Mouse (Mus musculus) inflammation-experienced regulatory T-cells, adult 16 weeks (primary cell): ENCODE measurements around the gene Nrxn3. TPM values are rescaled to one million over a fixed set of nuclear protein-coding genes. Genes with fewer than 3 reads are reported as not detected.

ENCODE experiments used
- polyA plus RNA-seq: library from polyadenylated mRNA; unstranded; fragments of 100-300 nt; shearing (Covaris generic); gene quantifications from one replicate; pipeline ENCODE4 v1.2.1, GENCODE M21; 2017

Gene Nrxn3
- polyA plus RNA-seq = not detected

DNA sequence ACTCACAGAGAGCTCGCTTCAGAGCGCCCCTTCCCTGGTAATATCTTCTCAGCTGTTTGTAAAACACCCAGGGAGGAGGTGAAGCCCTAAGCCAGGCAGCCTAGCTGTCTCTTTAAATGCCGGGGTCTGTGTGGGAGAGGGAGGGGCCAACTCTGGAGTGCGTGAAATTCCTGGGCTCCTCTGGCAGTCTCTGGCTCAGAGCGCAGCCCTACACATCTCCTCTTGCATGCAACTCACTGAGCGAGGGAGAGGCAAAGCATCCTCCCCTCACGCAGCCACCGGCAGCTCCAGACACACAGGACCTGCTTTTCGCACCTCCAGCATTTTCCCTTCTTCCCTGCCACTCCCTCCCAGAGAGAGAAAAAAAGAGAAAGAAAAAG is at the start of gene Nrxn3:
TSS of gene Nrxn3 (plus strand) at position 186 of the 380 bp plus-strand sequence.

